Mouse (Mus musculus): ENCODE results near the gene Rpl27. TPM values are rescaled to one million over a fixed set of nuclear protein-coding genes. Genes with fewer than 3 reads are reported as not detected.
"Not testable (repeated sequence)": the region's sequence is repeated elsewhere in the genome, so short reads cannot be mapped to it uniquely, and the experiment has no call there.

The Rpl27 gene
- polyA plus RNA-seq, 1 experiment = 424 TPM

DNA sequence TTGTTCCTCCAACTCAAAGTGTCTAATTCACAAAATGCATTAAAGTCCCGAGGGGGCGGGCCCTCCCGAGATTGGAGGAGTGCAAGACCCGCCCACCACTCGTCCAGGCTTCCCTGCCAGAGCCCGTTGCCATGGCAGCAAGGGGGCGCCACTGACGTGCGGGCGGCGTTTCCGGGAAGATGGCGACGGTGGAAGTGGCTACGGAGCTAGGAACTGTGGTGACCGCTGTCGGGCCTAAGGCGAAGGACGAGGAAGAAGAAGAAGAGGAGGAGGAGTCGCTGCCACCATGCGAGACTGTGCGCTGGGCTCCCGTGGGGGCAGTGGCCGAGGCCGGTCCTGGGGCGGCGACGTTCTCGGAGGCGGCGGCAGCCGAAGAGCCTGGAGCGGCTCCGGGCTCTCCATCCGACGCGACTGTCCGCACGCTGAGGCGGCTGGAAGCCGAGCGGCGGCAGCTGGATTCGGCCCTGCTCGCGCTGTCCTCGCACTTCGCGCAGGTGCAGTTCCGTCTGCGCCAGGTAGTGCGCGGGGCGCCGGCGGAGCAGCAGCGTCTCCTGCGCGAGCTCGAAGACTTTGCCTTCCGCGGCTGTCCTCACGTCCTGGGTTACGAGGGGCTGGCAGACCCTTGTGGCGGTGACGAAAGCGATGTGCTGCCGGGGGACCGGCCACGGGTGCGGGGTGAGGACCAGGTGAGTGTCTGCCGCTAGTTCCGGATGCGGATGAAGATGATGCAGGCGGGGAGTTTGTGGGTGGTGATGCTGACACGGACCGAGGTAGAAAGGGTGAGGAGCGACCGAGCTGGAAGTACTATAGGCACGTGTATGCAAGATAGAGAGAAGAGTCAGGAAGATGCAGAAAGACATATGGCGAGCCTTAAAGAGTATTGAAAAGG, 16.9 kb upstream of the Rpl27 start, which contains the start of the genes Rundc1 and Ptges3l:
TSS of gene Rundc1 (plus strand) at position 161 of the 889 bp plus-strand sequence.
TSS of gene Ptges3l (minus strand) at position 409 of the 889 bp plus-strand sequence.
- TF ChIP-seq CTCF (IDR thresholded peaks at IDR 0.05; ENCODE audit: extremely low read depth, insufficient read depth, low read length) = no peak
- peak; percentile 83 for TF ChIP-seq POLR2A (IDR thresholded peaks at IDR 0.05; ENCODE audit: extremely low read depth, insufficient read depth, low read length)
- Histone ChIP-seq H3K4me3 (ENCODE audit: insufficient read depth, low read length) (peak within 1 kb of the TSS; percentile 92), H3K4me1 (ENCODE audit: control insufficient read depth, insufficient read depth, low read length) (peaks cover 2% of the 10 kb centered on the region; the same call in 1 of the 2 replicates)

DNA sequence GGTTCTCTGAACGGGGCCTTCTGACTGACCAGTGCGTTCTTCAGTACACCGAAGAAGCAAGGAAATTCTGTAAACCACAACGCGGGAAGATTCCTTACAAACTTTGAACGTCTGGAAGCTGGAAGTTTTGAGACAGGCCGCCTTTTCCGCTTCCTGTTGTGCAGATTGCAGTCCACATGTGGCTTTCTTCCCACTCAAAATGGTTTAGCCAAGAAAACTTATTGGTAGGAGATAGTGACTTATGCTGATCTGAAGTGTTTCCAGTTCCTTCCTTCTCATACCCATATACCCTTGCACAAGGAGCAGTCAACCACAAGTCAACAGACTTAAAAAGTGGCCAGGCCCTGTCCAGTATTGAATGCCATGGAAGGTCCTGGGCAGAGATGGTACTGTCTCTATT, 15.9 kb upstream of the Rpl27 start:
- Histone ChIP-seq H3K4me3 (ENCODE audit: insufficient read depth, low read length) (peak overlapping the region; percentile 92), H3K27ac (ENCODE audit: insufficient read depth, low read length) (no peak overlapping the region), H3K4me1 (ENCODE audit: control insufficient read depth, insufficient read depth, low read length) (peaks cover 2% of the 10 kb centered on the region; the same call in 1 of the 2 replicates)
- TF ChIP-seq CTCF (IDR thresholded peaks at IDR 0.05; ENCODE audit: extremely low read depth, insufficient read depth, low read length) = no peak
- no peak for TF ChIP-seq POLR2A (IDR thresholded peaks at IDR 0.05; ENCODE audit: extremely low read depth, insufficient read depth, low read length)

More for the DNA sequence above, 16.9 kb upstream of the Rpl27 start, which contains the start of the genes Rundc1 and Ptges3l:
- peak within 1 kb of the TSS; percentile 92 for H3K27ac ChIP-seq (ENCODE audit: insufficient read depth, low read length)

DNA sequence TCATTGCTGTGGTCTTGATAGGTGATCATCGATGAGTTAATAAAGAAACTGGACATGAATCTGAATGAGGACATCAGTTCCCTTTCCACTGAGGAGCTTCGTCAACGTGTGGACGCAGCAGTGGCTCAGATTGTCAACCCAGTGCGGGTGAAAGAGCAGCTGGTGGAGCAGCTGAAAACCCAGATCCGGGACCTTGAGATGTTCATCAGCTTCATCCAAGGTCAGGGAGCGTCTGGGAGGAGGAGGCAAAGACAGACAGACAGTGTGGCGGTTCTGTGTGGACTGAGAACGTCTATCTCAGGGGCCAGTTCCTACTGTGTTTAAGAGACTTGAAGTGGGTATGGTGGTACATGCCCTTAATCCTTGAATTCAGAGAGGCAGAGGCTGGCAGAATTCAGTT, 10.8 kb upstream of the Rpl27 start:
- TF ChIP-seq CTCF (IDR thresholded peaks at IDR 0.05; ENCODE audit: extremely low read depth, insufficient read depth, low read length) (no peak), POLR2A (IDR thresholded peaks at IDR 0.05; ENCODE audit: extremely low read depth, insufficient read depth, low read length) (no peak)
- Histone ChIP-seq H3K27ac (ENCODE audit: insufficient read depth, low read length) (no peak overlapping the region), H3K4me1 (ENCODE audit: control insufficient read depth, insufficient read depth, low read length) (no peaks in the 10 kb centered on the region; the same call in 1 of the 2 replicates), H3K4me3 (ENCODE audit: insufficient read depth, low read length) (no peak overlapping the region)

DNA sequence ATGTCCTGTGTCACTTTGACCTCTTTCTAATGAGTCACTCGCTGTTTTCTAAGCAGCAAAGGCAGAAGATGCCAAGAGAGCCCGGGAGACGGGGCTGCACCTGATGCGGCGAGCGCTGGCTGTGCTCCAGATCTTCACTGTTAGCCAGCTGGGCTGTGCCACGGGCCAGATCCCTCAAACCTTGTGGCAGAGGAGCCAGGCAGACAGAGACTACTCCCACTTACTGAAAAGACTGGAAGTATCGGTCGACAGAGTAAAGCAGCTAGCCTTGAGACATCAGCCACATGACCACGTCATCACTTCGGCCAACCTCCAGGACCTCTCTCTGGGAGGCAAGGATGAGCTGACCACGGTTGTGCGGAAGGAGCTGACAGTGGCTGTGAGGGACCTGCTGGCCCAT, 8.7 kb upstream of the Rpl27 start:
- TF ChIP-seq POLR2A (IDR thresholded peaks at IDR 0.05; ENCODE audit: extremely low read depth, insufficient read depth, low read length) = no peak
- no peak for TF ChIP-seq CTCF (IDR thresholded peaks at IDR 0.05; ENCODE audit: extremely low read depth, insufficient read depth, low read length)
- H3K27ac ChIP-seq (ENCODE audit: insufficient read depth, low read length) = no peak overlapping the region
- H3K4me3 ChIP-seq (ENCODE audit: insufficient read depth, low read length) = no peak overlapping the region
- no peaks in the 10 kb centered on the region for H3K4me1 ChIP-seq (ENCODE audit: control insufficient read depth, insufficient read depth, low read length)

DNA sequence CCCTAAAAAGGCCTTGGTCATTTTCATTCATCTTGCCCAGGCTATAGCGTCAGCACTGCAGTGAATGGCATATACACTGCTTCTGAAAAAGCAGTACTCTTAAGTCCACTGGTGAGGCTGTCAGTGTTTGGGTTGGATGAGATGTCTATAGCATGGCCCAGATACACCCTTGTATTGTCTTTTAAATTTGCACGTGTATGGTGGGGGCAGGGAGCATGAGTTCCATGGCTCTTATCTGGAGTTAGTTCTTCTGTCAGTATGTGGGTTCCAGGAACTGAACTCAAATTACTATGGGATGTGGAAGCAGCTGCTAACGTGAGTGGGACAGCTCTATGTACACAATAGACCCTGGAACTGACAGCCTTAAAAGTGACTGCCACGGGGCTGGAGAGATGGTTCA, 6.3 kb upstream of the Rpl27 start:
- no peak overlapping the region for H3K27ac ChIP-seq (ENCODE audit: insufficient read depth, low read length)
- no peak overlapping the region for H3K4me3 ChIP-seq (ENCODE audit: insufficient read depth, low read length)
- TF ChIP-seq CTCF (IDR thresholded peaks at IDR 0.05; ENCODE audit: extremely low read depth, insufficient read depth, low read length) = no peak
- TF ChIP-seq POLR2A (IDR thresholded peaks at IDR 0.05; ENCODE audit: extremely low read depth, insufficient read depth, low read length) = no peak
- no peaks in the 10 kb centered on the region for H3K4me1 ChIP-seq (ENCODE audit: control insufficient read depth, insufficient read depth, low read length)

DNA sequence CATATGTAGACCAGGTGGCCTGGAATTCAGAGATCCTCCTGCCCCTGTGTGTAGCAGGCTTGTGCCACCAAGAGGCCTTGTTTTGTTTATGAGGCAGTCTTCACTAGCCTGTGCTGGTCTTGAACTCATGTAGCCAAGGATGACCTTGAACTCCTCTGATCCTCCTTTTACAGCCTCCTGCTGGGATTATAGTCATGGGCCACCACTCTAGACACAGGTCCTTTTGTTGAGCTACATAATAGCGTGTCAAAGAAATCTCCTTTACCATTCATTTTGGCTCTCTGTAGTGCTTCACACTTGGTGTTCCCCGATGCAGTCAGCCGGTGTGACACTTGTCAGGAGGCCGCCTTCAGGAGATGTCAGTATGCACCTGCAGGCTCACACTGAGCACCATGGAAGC, 5.2 kb upstream of the Rpl27 start:
- no peak overlapping the region for H3K4me3 ChIP-seq (ENCODE audit: insufficient read depth, low read length)
- H3K27ac ChIP-seq (ENCODE audit: insufficient read depth, low read length) = no peak overlapping the region
- no peaks in the 10 kb centered on the region for H3K4me1 ChIP-seq (ENCODE audit: control insufficient read depth, insufficient read depth, low read length)
- no peak for TF ChIP-seq CTCF (IDR thresholded peaks at IDR 0.05; ENCODE audit: extremely low read depth, insufficient read depth, low read length)
- no peak for TF ChIP-seq POLR2A (IDR thresholded peaks at IDR 0.05; ENCODE audit: extremely low read depth, insufficient read depth, low read length)

DNA sequence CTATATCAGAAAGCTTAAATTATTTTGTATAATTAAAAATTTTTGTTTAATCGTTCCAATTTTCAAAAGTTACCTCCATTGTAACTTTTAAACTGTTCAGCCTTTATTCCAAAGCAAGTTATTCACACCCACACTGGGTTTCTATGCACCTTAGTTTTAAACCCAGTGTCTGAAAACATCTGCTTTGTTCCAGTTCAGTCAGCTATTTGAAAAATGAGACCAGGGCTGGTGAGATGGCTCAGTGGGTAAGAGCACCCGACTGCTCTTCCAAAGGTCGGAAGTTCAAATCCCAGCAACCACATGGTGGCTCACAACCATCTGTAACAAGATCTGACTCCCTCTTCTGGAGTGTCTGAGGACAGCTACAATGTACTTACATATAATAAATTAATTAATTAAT, 4.1 kb upstream of the Rpl27 start:
- not testable (repeated sequence) for H3K27ac ChIP-seq (ENCODE audit: insufficient read depth, low read length); H3K4me3 ChIP-seq (ENCODE audit: insufficient read depth, low read length); H3K4me1 ChIP-seq (ENCODE audit: control insufficient read depth, insufficient read depth, low read length)

DNA sequence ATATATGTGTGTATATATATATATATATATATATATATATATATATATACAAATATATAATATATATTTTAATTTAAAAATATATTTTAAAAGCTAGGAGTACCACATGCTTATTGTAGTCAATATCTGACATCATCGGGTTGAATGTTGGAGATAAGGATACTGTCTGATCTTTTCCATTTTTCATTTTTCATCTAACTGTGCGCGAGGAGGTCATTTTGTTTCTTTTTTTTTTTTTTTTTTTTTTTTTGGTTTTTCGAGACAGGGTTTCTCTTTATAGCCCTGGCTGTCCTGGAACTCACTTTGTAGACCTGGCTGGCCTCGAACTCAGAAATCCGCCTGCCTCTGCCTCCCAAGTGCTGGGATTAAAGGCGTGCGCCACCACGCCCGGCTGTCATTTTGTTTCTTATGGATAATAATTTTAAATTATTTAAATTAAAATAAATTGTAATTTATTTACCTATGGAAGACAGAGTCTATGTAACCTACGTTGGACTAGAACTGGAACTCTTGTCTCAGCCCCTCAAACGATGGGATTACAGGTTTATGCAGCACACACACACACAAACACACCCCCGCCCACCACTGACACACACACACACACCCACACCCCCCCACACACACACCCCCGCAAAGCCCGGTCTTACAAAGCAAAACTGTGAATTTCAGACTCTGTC, 510 bp upstream of the Rpl27 start:
- H3K27ac ChIP-seq (ENCODE audit: insufficient read depth, low read length); H3K4me3 ChIP-seq (ENCODE audit: insufficient read depth, low read length); H3K4me1 ChIP-seq (ENCODE audit: control insufficient read depth, insufficient read depth, low read length): not testable (repeated sequence)

DNA sequence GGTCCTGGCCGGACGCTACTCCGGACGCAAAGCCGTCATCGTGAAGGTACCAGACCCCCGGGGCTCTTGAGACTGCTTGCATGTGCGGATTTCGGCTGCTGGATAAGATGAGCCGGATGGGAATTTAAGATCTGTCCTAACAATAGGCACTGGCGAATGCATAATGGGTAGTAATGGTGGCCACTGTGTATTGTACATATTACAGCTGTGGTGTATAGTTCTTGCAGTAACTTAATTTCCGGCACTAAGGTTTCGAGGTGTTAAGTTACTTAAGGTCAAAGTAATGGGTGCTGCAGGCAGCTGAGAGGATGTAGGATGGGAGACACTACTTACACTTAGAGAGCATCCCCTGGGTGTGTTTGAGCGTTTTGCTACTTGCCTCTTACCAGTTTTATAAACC, 662 bp downstream of the Rpl27 start:
- TF ChIP-seq CTCF (IDR thresholded peaks at IDR 0.05; ENCODE audit: extremely low read depth, insufficient read depth, low read length) (no peak), POLR2A (IDR thresholded peaks at IDR 0.05; ENCODE audit: extremely low read depth, insufficient read depth, low read length) (no peak)
- H3K4me1 ChIP-seq (ENCODE audit: control insufficient read depth, insufficient read depth, low read length) = peaks cover 3% of the 10 kb centered on the region; the same call in 1 of the 2 replicates
- H3K27ac ChIP-seq (ENCODE audit: insufficient read depth, low read length) = no peak overlapping the region
- H3K4me3 ChIP-seq (ENCODE audit: insufficient read depth, low read length) = peak overlapping the region; percentile 52

DNA sequence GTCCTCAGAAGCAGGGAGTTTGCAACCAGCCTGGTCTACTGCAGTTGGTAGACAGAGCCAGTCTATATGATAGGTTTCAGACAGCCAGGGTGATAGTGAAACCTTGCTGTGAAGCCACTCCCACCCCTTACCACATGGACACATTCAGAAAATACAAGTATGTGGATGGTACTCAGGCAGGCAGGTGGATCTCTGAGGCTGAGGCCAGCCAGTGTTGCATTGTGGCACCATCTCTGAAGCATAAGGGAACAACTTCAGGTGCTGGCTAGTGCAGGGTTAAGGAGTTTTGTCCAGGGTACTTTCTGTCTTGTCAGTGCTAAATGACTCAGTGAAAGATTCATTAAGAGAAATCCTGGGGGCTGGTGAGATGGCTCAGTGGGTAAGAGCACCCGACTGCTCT, 4.2 kb downstream of the Rpl27 start:
- H3K4me3 ChIP-seq (ENCODE audit: insufficient read depth, low read length) = no peak overlapping the region
- no peak for TF ChIP-seq CTCF (IDR thresholded peaks at IDR 0.05; ENCODE audit: extremely low read depth, insufficient read depth, low read length)
- no peak for TF ChIP-seq POLR2A (IDR thresholded peaks at IDR 0.05; ENCODE audit: extremely low read depth, insufficient read depth, low read length)
- H3K4me1 ChIP-seq (ENCODE audit: control insufficient read depth, insufficient read depth, low read length) = peaks cover 3% of the 10 kb centered on the region
- H3K27ac ChIP-seq (ENCODE audit: insufficient read depth, low read length) = no peak overlapping the region

DNA sequence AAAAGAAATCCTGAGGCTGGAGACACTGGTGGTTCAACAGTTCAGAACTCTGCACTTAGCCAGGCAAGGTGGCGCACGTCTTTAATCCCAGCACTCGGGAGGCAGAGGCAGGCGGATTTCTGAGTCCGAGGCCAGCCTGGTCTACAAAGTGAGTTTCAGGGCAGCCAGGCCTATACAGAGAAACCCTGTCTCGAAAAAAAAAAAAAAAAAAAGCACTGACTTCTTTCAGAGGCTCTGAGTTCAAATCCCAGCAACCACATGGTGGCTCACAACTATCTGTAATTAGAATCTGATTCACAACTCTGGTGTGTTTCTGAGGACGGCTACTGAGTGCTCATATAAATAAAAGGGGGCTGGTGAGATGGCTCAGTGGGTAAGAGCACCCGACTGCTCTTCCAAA, 4.8 kb downstream of the Rpl27 start:
- H3K4me3 ChIP-seq (ENCODE audit: insufficient read depth, low read length); H3K4me1 ChIP-seq (ENCODE audit: control insufficient read depth, insufficient read depth, low read length); H3K27ac ChIP-seq (ENCODE audit: insufficient read depth, low read length): not testable (repeated sequence)
